Mouse (Mus musculus) kidney, adult 2 months (tissue): ENCODE data around the gene Ppil1.

Source experiments
- CTCF ChIP-seq: fragments of 200-500 bp; conservative IDR thresholded peaks from 2 replicates; pipeline ENCODE4 v1.5.1; 2011; ENCODE audit warnings: low read depth, mild to moderate bottlenecking, control low read depth, low read length, moderate library complexity, mixed read lengths; ENCODE audit not compliant: insufficient read depth, insufficient read length
- POLR2A ChIP-seq: fragments of 200-500 bp; IDR thresholded peaks from one replicate; pipeline ENCODE4 v1.6.1; 2011; ENCODE audit warnings: low read depth, low read length, control low read depth

DNA sequence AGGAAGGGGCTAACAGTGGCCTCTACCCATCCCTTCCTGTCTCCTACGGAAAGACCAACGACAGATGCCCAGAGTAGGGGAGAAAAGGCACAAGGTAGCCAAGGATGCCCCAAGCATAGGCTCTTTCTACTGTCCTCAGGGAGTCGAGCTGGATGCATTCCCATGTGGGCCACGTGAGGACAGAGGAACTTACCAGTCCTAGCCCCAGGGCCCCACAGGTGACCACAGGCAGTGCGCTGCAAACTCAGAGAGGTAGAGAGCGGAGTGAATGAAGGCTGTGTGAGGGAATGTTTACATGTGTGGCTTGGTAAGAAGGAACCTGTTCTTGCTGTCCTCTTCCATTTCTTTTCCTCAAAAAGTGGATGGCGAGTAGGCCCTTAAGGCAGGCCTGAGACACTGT lies 41.9 kb upstream of the Ppil1 start:
- TF ChIP-seq CTCF (no peak), POLR2A (no peak)
